Mouse (Mus musculus) heart, embryonic 16.5 days (tissue): ENCODE results near the gene Magi2. TPM values are rescaled to one million over a fixed set of nuclear protein-coding genes. Genes with fewer than 3 reads are reported as not detected.

ENCODE experiments used
- ATAC-seq: fragments of 200-750 bp; cut with Nextera tagmentation; replicated peaks from 2 replicates; pipeline ENCODE4 v1.8.0; 2017; ENCODE audit warnings: moderate number of reproducible peaks; ENCODE audit not compliant: insufficient read depth, low FRiP score; ENCODE audit errors: extremely low read depth
- H3K27ac ChIP-seq: fragments of 300-500 bp; sonication (generic); 2 replicates; pipeline ENCODE4 v1.5.1; 2014; ENCODE audit warnings: mild to moderate bottlenecking, low read length, control low read depth, moderate library complexity
- H3K27me3 ChIP-seq: fragments of 300-500 bp; sonication (generic); 2 replicates; pipeline ENCODE4 v1.6.1; 2014; ENCODE audit warnings: low read length, mixed read lengths; ENCODE audit not compliant: control insufficient read depth, insufficient read depth
- H3K36me3 ChIP-seq: fragments of 300-500 bp; sonication (generic); 2 replicates; pipeline ENCODE4 v1.6.1; 2014; ENCODE audit not compliant: control insufficient read depth, insufficient read depth
- H3K4me1 ChIP-seq: fragments of 300-500 bp; sonication (generic); 2 replicates; pipeline ENCODE4 v1.6.1; 2014; ENCODE audit warnings: low read length, mixed read lengths; ENCODE audit not compliant: control insufficient read depth, insufficient read depth
- H3K4me2 ChIP-seq: fragments of 300-500 bp; sonication (generic); 2 replicates; pipeline ENCODE4 v1.6.1; 2014; ENCODE audit warnings: low read depth, mild to moderate bottlenecking, control low read depth, low read length
- H3K4me3 ChIP-seq: fragments of 300-500 bp; sonication (generic); 2 replicates; pipeline ENCODE4 v1.5.1; 2014; ENCODE audit warnings: mild to moderate bottlenecking, control low read depth, low read length
- H3K9ac ChIP-seq: fragments of 300-500 bp; sonication (generic); 2 replicates; pipeline ENCODE4 v1.6.1; 2014; ENCODE audit warnings: low read length, control low read depth
- H3K9me3 ChIP-seq: fragments of 300-500 bp; sonication (generic); replicated peaks from 2 replicates; pipeline ENCODE4 v1.6.1; 2016; ENCODE audit warnings: low read length; ENCODE audit not compliant: control insufficient read depth
- WGBS: fragments of 180-500 bp; shearing (Covaris S2); extraction: QIAGEN DNeasy Blood & Tissue Kit; methylation state at CpG from one replicate; pipeline ENCODE4 v1.1.7; 2014; 5-methylcytosine and 5-hydroxymethylcytosine counted together
- polyA plus RNA-seq: library from polyadenylated mRNA; unstranded; fragments of >200 nt; fragmentation: Nextera tagmentation; extraction: Ambion mirVana; gene quantifications from 2 replicates; pipeline ENCODE4 v1.2.1, GENCODE M21; 2015

The Magi2 gene
- polyA plus RNA-seq, 1 experiment from 2014 or later = 3.3 TPM

GRCm38 (mm10) chr5:19981518-19981917 lies 754.7 kb downstream of the Magi2 start:
- Histone ChIP-seq H3K27ac (no peak overlapping the region), H3K9me3 (no peaks in the 10 kb centered on the region), H3K36me3 (no peaks in the 10 kb centered on the region), H3K4me3 (no peak overlapping the region), H3K27me3 (no peaks in the 10 kb centered on the region), H3K4me2 (no peak overlapping the region), H3K9ac (no peak overlapping the region), H3K4me1 (no peaks in the 10 kb centered on the region)
- ATAC-seq = no peak
- WGBS = 83% methylated on average over 6 of the region's 6 CpGs

DNA sequence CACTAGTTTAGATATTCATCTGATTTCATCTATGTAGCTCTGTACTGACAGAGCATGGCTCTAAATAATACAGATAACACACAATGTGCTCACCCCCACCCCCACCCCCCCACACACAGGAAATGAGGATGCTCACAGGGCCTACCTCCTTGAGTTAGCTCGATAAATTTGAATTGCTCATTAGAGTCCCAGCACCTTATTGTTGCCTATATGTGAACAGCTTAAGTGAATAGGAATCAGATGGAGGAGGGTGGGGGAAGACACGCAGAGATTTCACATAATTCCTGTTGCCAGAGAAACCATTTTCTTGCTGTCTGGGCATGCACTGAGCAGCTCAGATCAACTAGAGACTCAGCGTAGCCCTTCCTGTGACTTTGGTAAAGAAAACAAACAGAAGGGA lies 755.2 kb downstream of the Magi2 start:
- Histone ChIP-seq H3K9ac (no peak overlapping the region), H3K4me3 (no peak overlapping the region), H3K4me2 (no peak overlapping the region), H3K9me3 (no peaks in the 10 kb centered on the region), H3K36me3 (no peaks in the 10 kb centered on the region), H3K4me1 (no peaks in the 10 kb centered on the region), H3K27ac (no peak overlapping the region), H3K27me3 (no peaks in the 10 kb centered on the region)
- WGBS = 65% methylated on average over 3 of the region's 3 CpGs
- ATAC-seq = no peak

- Histone ChIP-seq H3K4me2 (no peak overlapping the region), H3K4me1 (no peaks in the 10 kb centered on the region), H3K27ac (no peak overlapping the region), H3K36me3 (no peaks in the 10 kb centered on the region), H3K9ac (no peak overlapping the region), H3K9me3 (no peaks in the 10 kb centered on the region), H3K4me3 (no peak overlapping the region), H3K27me3 (no peaks in the 10 kb centered on the region)
- WGBS = 66% methylated on average over 6 of the region's 6 CpGs
- no peak for ATAC-seq
Measured at GRCm38 (mm10) chr5:19999486-19999885, 772.6 kb downstream of the Magi2 start.

- 43% methylated on average over 1 of the region's 1 CpGs for WGBS
- Histone ChIP-seq H3K27ac (no peak overlapping the region), H3K9ac (no peak overlapping the region), H3K4me2 (no peak overlapping the region), H3K4me3 (no peak overlapping the region), H3K9me3 (no peaks in the 10 kb centered on the region), H3K27me3 (no peaks in the 10 kb centered on the region), H3K36me3 (no peaks in the 10 kb centered on the region), H3K4me1 (no peaks in the 10 kb centered on the region)
- no peak for ATAC-seq
Measured at GRCm38 (mm10) chr5:19999912-20000311, 773.1 kb downstream of the Magi2 start.

GRCm38 (mm10) chr5:20006616-20007015 lies 779.8 kb downstream of the Magi2 start:
- WGBS = 60% methylated on average over 2 of the region's 2 CpGs
- no peak overlapping the region for H3K4me3 ChIP-seq
- no peak overlapping the region for H3K9ac ChIP-seq
- ATAC-seq = no peak
- no peaks in the 10 kb centered on the region for H3K9me3 ChIP-seq
- H3K36me3 ChIP-seq = no peaks in the 10 kb centered on the region
- no peaks in the 10 kb centered on the region for H3K4me1 ChIP-seq
- H3K27me3 ChIP-seq = no peaks in the 10 kb centered on the region
- H3K27ac ChIP-seq = no peak overlapping the region
- no peak overlapping the region for H3K4me2 ChIP-seq

DNA sequence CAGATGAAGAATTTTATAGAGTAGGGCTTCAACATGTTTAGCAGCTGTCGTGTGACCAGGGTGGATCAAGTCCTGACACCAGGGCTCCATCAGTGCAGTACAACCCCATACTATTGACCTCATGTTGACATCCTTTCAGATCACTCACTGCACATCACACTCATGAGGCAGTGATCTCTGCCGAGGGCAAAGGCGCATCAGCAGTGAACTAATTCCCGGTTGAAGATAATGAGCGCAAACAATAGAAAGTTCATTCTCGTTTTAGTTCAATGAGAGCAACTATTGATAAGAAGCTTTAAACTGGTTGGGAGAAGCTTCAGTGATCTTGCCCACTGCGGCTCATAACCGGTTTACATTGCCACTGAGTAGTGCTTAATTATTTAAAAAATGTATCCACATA lies 780.4 kb downstream of the Magi2 start:
- Histone ChIP-seq H3K4me3 (no peak overlapping the region), H3K27me3 (no peaks in the 10 kb centered on the region), H3K9ac (no peak overlapping the region), H3K4me1 (no peaks in the 10 kb centered on the region), H3K36me3 (no peaks in the 10 kb centered on the region), H3K9me3 (no peaks in the 10 kb centered on the region), H3K27ac (no peak overlapping the region), H3K4me2 (no peak overlapping the region)
- ATAC-seq = no peak
- 80% methylated on average over 8 of the region's 8 CpGs for WGBS

GRCm38 (mm10) chr5:20010210-20010609 lies 783.4 kb downstream of the Magi2 start:
- Histone ChIP-seq H3K9ac (no peak overlapping the region), H3K9me3 (no peaks in the 10 kb centered on the region; the same call in 1 of the 2 replicates), H3K4me3 (no peak overlapping the region), H3K4me1 (no peaks in the 10 kb centered on the region), H3K36me3 (no peaks in the 10 kb centered on the region), H3K27ac (no peak overlapping the region), H3K27me3 (no peaks in the 10 kb centered on the region), H3K4me2 (no peak overlapping the region)
- no peak for ATAC-seq
- 70% methylated on average over 7 of the region's 7 CpGs for WGBS

GRCm38 (mm10) chr5:20018063-20018462 lies 791.2 kb downstream of the Magi2 start:
- no peaks in the 10 kb centered on the region for H3K27me3 ChIP-seq
- H3K9ac ChIP-seq = no peak overlapping the region
- ATAC-seq = no peak
- H3K9me3 ChIP-seq = no peaks in the 10 kb centered on the region
- H3K36me3 ChIP-seq = no peaks in the 10 kb centered on the region
- 56% methylated on average over 3 of the region's 3 CpGs for WGBS
- H3K4me3 ChIP-seq = no peak overlapping the region
- no peaks in the 10 kb centered on the region for H3K4me1 ChIP-seq
- no peak overlapping the region for H3K27ac ChIP-seq
- no peak overlapping the region for H3K4me2 ChIP-seq

- WGBS = 55% methylated on average over 3 of the region's 3 CpGs
- Histone ChIP-seq H3K9ac (no peak overlapping the region), H3K9me3 (no peaks in the 10 kb centered on the region), H3K27me3 (no peaks in the 10 kb centered on the region), H3K27ac (no peak overlapping the region), H3K4me1 (no peaks in the 10 kb centered on the region), H3K4me3 (no peak overlapping the region), H3K4me2 (no peak overlapping the region), H3K36me3 (no peaks in the 10 kb centered on the region)
- no peak for ATAC-seq
Measured at GRCm38 (mm10) chr5:20046649-20047048, 819.8 kb downstream of the Magi2 start.

DNA sequence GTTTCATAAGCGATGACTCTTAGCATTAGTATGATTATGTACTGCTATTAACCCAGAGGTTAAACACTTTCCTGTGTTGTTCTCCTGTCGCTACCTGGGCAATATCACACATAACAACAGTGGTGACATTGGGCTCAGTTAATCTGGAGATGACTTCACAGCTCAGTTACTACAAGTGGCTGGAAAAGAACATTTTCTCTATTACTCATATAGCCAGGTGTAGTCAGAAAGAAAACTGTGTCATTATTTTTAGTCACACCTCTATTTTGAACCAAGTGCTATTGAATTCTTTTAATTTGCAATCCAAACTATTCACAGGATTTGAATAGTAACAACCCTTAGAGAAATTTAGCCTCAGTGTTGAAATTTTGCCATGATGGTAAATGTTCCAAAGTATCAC lies 821.5 kb downstream of the Magi2 start:
- no peak for ATAC-seq
- H3K4me3 ChIP-seq = no peak overlapping the region
- no peaks in the 10 kb centered on the region for H3K27me3 ChIP-seq
- H3K4me2 ChIP-seq = no peak overlapping the region
- H3K9ac ChIP-seq = no peak overlapping the region
- no peaks in the 10 kb centered on the region for H3K9me3 ChIP-seq
- WGBS = 87% methylated on average over 2 of the region's 2 CpGs
- no peaks in the 10 kb centered on the region for H3K36me3 ChIP-seq
- no peaks in the 10 kb centered on the region for H3K4me1 ChIP-seq
- no peak overlapping the region for H3K27ac ChIP-seq
